Mouse (Mus musculus) MEL (cell line): ENCODE results near the gene Mrpl33.

Source experiments
- CHD2 ChIP-seq: IDR thresholded peaks from 2 replicates; pipeline ENCODE4 v1.6.1; 2011; ENCODE audit warnings: low read length, improper control_type of control experiment
- CTCF ChIP-seq, 3 experiments: IDR thresholded peaks in 2 of 3; conservative IDR thresholded peaks in 1 of 3; 2 replicates each; pipeline ENCODE4 v1.5.1; 2011 to 2012; ENCODE audit warnings: low read length in 3 of 3, low read depth in 2 of 3, mild to moderate bottlenecking in 2 of 3, improper control_type of control experiment in 1 of 3, inconsistent platforms in 1 of 3, mixed read lengths in 1 of 3, moderate library complexity in 1 of 3; ENCODE audit not compliant: control insufficient read depth in 1 of 3, insufficient read depth in 1 of 3, poor library complexity in 1 of 3, severe bottlenecking in 1 of 3
- E2F4 ChIP-seq: IDR thresholded peaks from 2 replicates; pipeline ENCODE4 v1.6.1; 2011; ENCODE audit warnings: low read depth, low read length, improper control_type of control experiment, borderline replicate concordance
- HCFC1 ChIP-seq: IDR thresholded peaks from 2 replicates; pipeline ENCODE4 v1.6.1; 2012; ENCODE audit warnings: low read depth, mild to moderate bottlenecking, inconsistent platforms, low read length, improper control_type of control experiment, moderate library complexity
- RCOR1 ChIP-seq: IDR thresholded peaks from 2 replicates; pipeline ENCODE4 v1.6.1; 2012; ENCODE audit warnings: low read depth, mild to moderate bottlenecking, inconsistent platforms, low read length, improper control_type of control experiment
- ZC3H11A ChIP-seq: IDR thresholded peaks from 2 replicates; pipeline ENCODE4 v1.6.1; 2012; ENCODE audit warnings: low read depth, mild to moderate bottlenecking, inconsistent platforms, low read length, improper control_type of control experiment

DNA sequence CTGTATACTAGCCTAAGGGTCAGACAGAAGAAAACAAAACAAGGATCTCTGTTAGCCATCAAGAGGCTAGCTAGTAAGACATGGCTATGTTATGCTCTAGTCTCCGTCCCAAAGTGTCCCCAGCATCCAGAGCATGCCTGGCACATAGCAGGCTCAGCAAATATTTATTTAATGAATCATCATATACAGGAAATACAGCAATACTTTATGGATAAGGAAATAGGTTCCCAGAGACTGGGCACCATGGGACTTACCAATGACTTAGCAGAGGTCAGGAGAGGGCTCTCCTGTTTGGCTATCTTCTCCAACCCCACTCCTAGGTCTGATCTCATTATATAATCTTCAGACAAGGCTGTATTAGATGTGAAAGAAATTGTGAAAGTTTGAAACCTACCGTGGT is 50.6 kb downstream of the Mrpl33 start:
- TF ChIP-seq HCFC1 (no peak), ZC3H11A (no peak), E2F4 (no peak), CHD2 (no peak), CTCF (IDR thresholded peaks at IDR 0.05 in 2 of 3, conservative IDR thresholded peaks at IDR 0.05 in 1 of 3; ENCODE audit: control insufficient read depth in 1 of 3, insufficient read depth in 1 of 3, low read depth in 2 of 3, low read length in 3 of 3, poor library complexity in 1 of 3, severe bottlenecking in 1 of 3) (no peak), RCOR1 (no peak)
